Mouse (Mus musculus) ES-Bruce4 (cell line): ENCODE data around the gene Ak4. TPM values are rescaled to one million over a fixed set of nuclear protein-coding genes. Genes with fewer than 3 reads are reported as not detected.

Experiments used
- H3K27ac ChIP-seq: 2 replicates; pipeline ENCODE4 v1.5.1; 2012; ENCODE audit warnings: low read length, inconsistent platforms; ENCODE audit not compliant: insufficient read depth
- H3K27me3 ChIP-seq: 2 replicates; pipeline ENCODE4 v1.6.1; 2012; ENCODE audit warnings: mild to moderate bottlenecking, low read length, inconsistent platforms; ENCODE audit not compliant: control insufficient read depth, poor library complexity, insufficient read depth, severe bottlenecking
- H3K36me3 ChIP-seq: 2 replicates; pipeline ENCODE4 v1.6.1; 2012; ENCODE audit warnings: inconsistent platforms, mild to moderate bottlenecking, low read length, moderate library complexity; ENCODE audit not compliant: control insufficient read depth, poor library complexity, insufficient read depth, severe bottlenecking
- H3K4me1 ChIP-seq: one replicate; pipeline ENCODE4 v1.8.1; 2011; ENCODE audit warnings: low read length; ENCODE audit not compliant: control insufficient read depth, insufficient read depth
- H3K4me3 ChIP-seq: 2 replicates; pipeline ENCODE4 v1.5.1; 2011; ENCODE audit warnings: low read depth, mild to moderate bottlenecking, low read length
- H3K9ac ChIP-seq: 2 replicates; pipeline ENCODE4 v1.6.1; 2012; ENCODE audit warnings: low read depth, mild to moderate bottlenecking, inconsistent platforms; ENCODE audit not compliant: poor library complexity, severe bottlenecking
- H3K9me3 ChIP-seq: replicated peaks from 2 replicates; pipeline ENCODE4 v1.6.1; 2012; ENCODE audit warnings: mild to moderate bottlenecking, low read length, inconsistent platforms; ENCODE audit not compliant: control insufficient read depth, poor library complexity, insufficient read depth, severe bottlenecking
- CTCF ChIP-seq: IDR thresholded peaks from one replicate; pipeline ENCODE4 v1.8.1; 2011; ENCODE audit warnings: low read depth, low read length
- EP300 ChIP-seq: IDR thresholded peaks from 2 replicates; pipeline ENCODE4 v1.6.1; 2011; ENCODE audit warnings: low read depth, low read length; ENCODE audit not compliant: insufficient read depth
- POLR2A ChIP-seq: IDR thresholded peaks from one replicate; pipeline ENCODE4 v1.8.1; 2011; ENCODE audit warnings: low read length; ENCODE audit not compliant: insufficient read depth
- polyA plus RNA-seq: library from polyadenylated mRNA; stranded (reverse); fragments of >200 nt; gene quantifications from 2 replicates; pipeline ENCODE4 v1.2.4, GENCODE M21; 2011; ENCODE audit warnings: low read depth; ENCODE audit not compliant: missing spikeins, insufficient read depth, insufficient read length

Ak4 gene
- polyA plus RNA-seq, 1 experiment, result 62.7 TPM

- Histone ChIP-seq H3K27ac (no peak within 1 kb of the TSS), H3K4me3 (peak within 1 kb of the TSS; percentile 91), H3K36me3 (no peaks in the 10 kb centered on the region), H3K27me3 (no peaks in the 10 kb centered on the region; the same call in 1 of the 2 replicates), H3K9ac (peak within 1 kb of the TSS; percentile 83), H3K4me1 (no peaks in the 10 kb centered on the region), H3K9me3 (no peaks in the 10 kb centered on the region)
- TF ChIP-seq POLR2A, result no peak
- no peak for TF ChIP-seq EP300
- no peak for TF ChIP-seq CTCF
Measured at GRCm38 (mm10) chr4:101496534-101497237, 77.6 kb downstream of the Ak4 start, which contains the start of gene Dnajc6. Gene Dnajc6, plus strand, starts transcription at chr4:101496648.

GRCm38 (mm10) chr4:101497336-101497735, 78.3 kb downstream of the Ak4 start:
- no peak for TF ChIP-seq EP300
- TF ChIP-seq CTCF, result no peak
- TF ChIP-seq POLR2A, result no peak
- H3K4me1 ChIP-seq, result no peaks in the 10 kb centered on the region
- H3K9ac ChIP-seq, result peak overlapping the region; percentile 83
- no peak overlapping the region for H3K27ac ChIP-seq
- no peaks in the 10 kb centered on the region for H3K36me3 ChIP-seq
- peak overlapping the region; percentile 91 for H3K4me3 ChIP-seq
- H3K9me3 ChIP-seq, result no peaks in the 10 kb centered on the region
- no peaks in the 10 kb centered on the region; the same call in 1 of the 2 replicates for H3K27me3 ChIP-seq

GRCm38 (mm10) chr4:101504470-101505007, 85.5 kb downstream of the Ak4 start:
- Histone ChIP-seq H3K9ac (no peak overlapping the region), H3K27ac (no peak overlapping the region), H3K9me3 (no peaks in the 10 kb centered on the region), H3K27me3 (no peaks in the 10 kb centered on the region), H3K36me3 (no peaks in the 10 kb centered on the region), H3K4me3 (no peak overlapping the region), H3K4me1 (peaks cover 3% of the 10 kb centered on the region)
- TF ChIP-seq POLR2A, result no peak
- no peak for TF ChIP-seq EP300
- TF ChIP-seq CTCF, result no peak

- no peak for TF ChIP-seq POLR2A
- TF ChIP-seq CTCF, result no peak
- TF ChIP-seq EP300, result no peak
- Histone ChIP-seq H3K9ac (no peak overlapping the region), H3K27ac (no peak overlapping the region), H3K36me3 (no peaks in the 10 kb centered on the region), H3K4me3 (no peak overlapping the region), H3K4me1 (peaks cover 3% of the 10 kb centered on the region), H3K27me3 (no peaks in the 10 kb centered on the region), H3K9me3 (no peaks in the 10 kb centered on the region)
Measured at GRCm38 (mm10) chr4:101505966-101506365, 86.9 kb downstream of the Ak4 start.

- Histone ChIP-seq H3K9me3 (no peaks in the 10 kb centered on the region), H3K4me1 (peaks cover 3% of the 10 kb centered on the region), H3K4me3 (no peak overlapping the region), H3K9ac (no peak overlapping the region), H3K27me3 (no peaks in the 10 kb centered on the region), H3K36me3 (no peaks in the 10 kb centered on the region), H3K27ac (no peak overlapping the region)
- TF ChIP-seq CTCF (no peak), POLR2A (no peak), EP300 (no peak)
Measured at GRCm38 (mm10) chr4:101506372-101506771, 87.3 kb downstream of the Ak4 start.
